Comparison of ENCODE assay signal across 13 mouse cellular contexts in genomic region chr17:87149762-87150161, GRCm38 (mm10).
"Had no signal": no experiment of that assay in that cellular context is flagged by ENCODE, and none has a peak within 500 bp of the region (broad histone marks: within the 10 kb centered on the region; RNA-seq: fewer than 3 reads in every experiment).

No protein-coding gene starts in this region.

- H3K9ac ChIP-seq: liver, embryonic 14.5 days; midbrain, embryonic 15.5 days; neural tube, embryonic 13.5 days had no signal

- DNase-seq: kidney, adult 9 months; kidney, postnatal 10 days; lung, adult 18-20 months; lung, postnatal 36 days; right cerebral cortex, postnatal 14 days; thymus, postnatal 4 days had no signal

- H3K27ac ChIP-seq: left cerebral cortex, adult 2 months; liver, embryonic 14.5 days; midbrain, embryonic 15.5 days; neural tube, embryonic 13.5 days had no signal

- ATAC-seq: intestine, postnatal 0 days; midbrain, embryonic 15.5 days had no signal

- H3K9me3 ChIP-seq: midbrain, embryonic 15.5 days; neural tube, embryonic 13.5 days had no signal

- H3K36me3 ChIP-seq: midbrain, embryonic 15.5 days; neural tube, embryonic 13.5 days had no signal

- H3K4me1 ChIP-seq: midbrain, embryonic 15.5 days; neural tube, embryonic 13.5 days had no signal

- H3K4me2 ChIP-seq: midbrain, embryonic 11.5 days; midbrain, embryonic 15.5 days; neural tube, embryonic 13.5 days had no signal

- H3K4me3 ChIP-seq: left cerebral cortex, adult 2 months; megakaryocyte, embryonic 14.5 days; midbrain, embryonic 15.5 days; neural tube, embryonic 13.5 days had no signal

- H3K27me3 ChIP-seq: midbrain, embryonic 15.5 days; neural tube, embryonic 13.5 days had no signal
